Mouse (Mus musculus) spleen, postnatal 36 days (tissue): ENCODE results near the gene Cyb5rl.
"Not testable (repeated sequence)": the region's sequence is repeated elsewhere in the genome, so short reads cannot be mapped to it uniquely, and the experiment has no call there.

ENCODE experiments used
- DNase-seq, 2 experiments: peaks; one replicate each; pipeline ENCODE4 v3.0.0; 2022; ENCODE audit warnings: low spot score in 2 of 2, mixed read lengths in 1 of 2

The Cyb5rl gene

GRCm38 (mm10) chr4:107109181-107109580 lies 42.4 kb downstream of the Cyb5rl start:
- DNase-seq: not testable (repeated sequence)

GRCm38 (mm10) chr4:107114278-107114677 lies 47.5 kb downstream of the Cyb5rl start:
- DNase-seq: no peak

- no peak for DNase-seq
Observed at GRCm38 (mm10) chr4:107117741-107118385, 51.1 kb downstream of the Cyb5rl start.

GRCm38 (mm10) chr4:107119056-107119455 lies 52.3 kb downstream of the Cyb5rl start:
- no peak for DNase-seq

- DNase-seq: no peak
Observed at GRCm38 (mm10) chr4:107120676-107121075, 53.9 kb downstream of the Cyb5rl start.

- no peak for DNase-seq
Observed at GRCm38 (mm10) chr4:107121165-107121943, 54.6 kb downstream of the Cyb5rl start.

- no peak for DNase-seq
Observed at GRCm38 (mm10) chr4:107124376-107124775, 57.6 kb downstream of the Cyb5rl start.

- no peak for DNase-seq
Observed at GRCm38 (mm10) chr4:107125101-107125500, 58.3 kb downstream of the Cyb5rl start.

GRCm38 (mm10) chr4:107126389-107126788 lies 59.6 kb downstream of the Cyb5rl start:
- DNase-seq: no peak

GRCm38 (mm10) chr4:107126891-107127524 lies 60.2 kb downstream of the Cyb5rl start:
- DNase-seq: no peak

GRCm38 (mm10) chr4:107127901-107128669 lies 61.3 kb downstream of the Cyb5rl start:
- no peak for DNase-seq

GRCm38 (mm10) chr4:107129373-107129772 lies 62.6 kb downstream of the Cyb5rl start:
- no peak for DNase-seq

GRCm38 (mm10) chr4:107130534-107130933 lies 63.7 kb downstream of the Cyb5rl start:
- no peak for DNase-seq

- DNase-seq: no peak
Observed at GRCm38 (mm10) chr4:107134891-107135290, 68.1 kb downstream of the Cyb5rl start.

- DNase-seq: no peak
Observed at GRCm38 (mm10) chr4:107135663-107136062, 68.9 kb downstream of the Cyb5rl start.

GRCm38 (mm10) chr4:107136531-107136930 lies 69.7 kb downstream of the Cyb5rl start:
- no peak for DNase-seq
